Mouse (Mus musculus) yolk sac, embryonic 10.5 days (tissue): Measurements from ENCODE around the gene Stx5a.

Experiments
- DNase-seq: peaks from one replicate; pipeline ENCODE4 v3.0.0-alpha.2; 2017; ENCODE audit warnings: low spot score

The Stx5a gene

DNA sequence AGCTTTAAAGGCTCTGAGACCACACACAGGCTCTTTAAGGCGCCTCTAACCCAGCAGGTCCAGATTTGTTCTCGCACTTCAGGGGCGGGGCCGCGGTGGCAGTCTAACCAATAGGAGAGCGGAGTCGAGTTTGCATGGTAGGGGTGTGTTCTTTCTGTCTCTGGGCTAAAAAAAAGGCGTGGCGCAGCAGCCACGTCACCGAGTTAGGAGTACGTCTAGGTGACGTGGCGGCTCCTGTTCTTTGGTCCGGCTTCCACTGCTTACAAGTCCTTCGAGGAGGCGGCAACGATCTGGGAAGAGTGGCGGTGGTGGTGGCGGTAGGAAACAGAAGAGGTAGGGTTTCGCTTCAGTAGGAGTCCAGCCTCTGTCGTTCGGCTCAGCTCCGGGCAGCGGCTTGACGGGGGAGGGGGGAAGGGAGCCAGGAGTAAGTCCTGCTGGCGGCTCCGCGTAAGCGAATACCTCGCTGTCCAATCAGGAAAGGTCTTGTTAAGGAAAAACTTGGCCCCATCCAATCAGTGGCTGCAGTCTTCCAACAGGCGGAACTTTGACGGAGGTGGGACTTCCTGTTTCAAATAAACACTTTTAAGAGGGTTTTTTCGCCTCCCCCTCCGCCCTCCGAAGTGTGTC lies at the start of gene Stx5a:
Gene Stx5a (plus strand): TSS at position 171 of the 627 bp plus-strand sequence.
- peak; percentile 98 for DNase-seq

DNA sequence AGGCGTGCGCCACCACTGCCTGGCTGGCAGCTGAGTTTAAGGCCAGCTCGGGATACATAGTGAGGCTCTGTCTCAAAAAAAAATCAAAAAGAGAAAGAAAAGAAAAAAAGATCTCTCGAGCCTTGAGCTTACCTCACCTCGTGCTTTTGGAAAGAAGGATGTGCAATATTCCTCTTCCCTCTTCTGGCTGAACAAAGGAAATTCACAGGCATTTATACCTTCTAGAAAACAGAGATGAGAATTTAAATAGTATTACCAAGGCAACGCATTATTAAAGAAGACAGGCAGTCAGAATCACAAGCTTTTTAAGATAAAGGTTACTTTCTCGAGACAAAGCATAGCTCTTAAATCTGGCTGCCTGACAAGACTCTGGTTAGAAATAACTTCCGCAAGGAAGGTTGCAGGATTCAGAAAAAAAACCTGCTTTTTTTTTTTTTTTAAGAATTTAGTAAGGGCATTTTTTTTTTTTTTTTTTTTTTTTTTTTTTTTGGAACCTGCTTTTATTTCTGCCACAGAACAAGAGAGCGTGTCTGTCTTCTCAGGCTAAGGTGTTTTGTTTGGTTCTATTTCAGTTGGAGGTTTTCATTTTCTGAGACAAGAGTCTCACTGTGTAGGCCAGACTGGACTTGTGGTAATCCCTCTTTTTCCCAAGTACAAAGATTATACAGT lies 49.2 kb upstream of the Stx5a start:
- no peak for DNase-seq

DNA sequence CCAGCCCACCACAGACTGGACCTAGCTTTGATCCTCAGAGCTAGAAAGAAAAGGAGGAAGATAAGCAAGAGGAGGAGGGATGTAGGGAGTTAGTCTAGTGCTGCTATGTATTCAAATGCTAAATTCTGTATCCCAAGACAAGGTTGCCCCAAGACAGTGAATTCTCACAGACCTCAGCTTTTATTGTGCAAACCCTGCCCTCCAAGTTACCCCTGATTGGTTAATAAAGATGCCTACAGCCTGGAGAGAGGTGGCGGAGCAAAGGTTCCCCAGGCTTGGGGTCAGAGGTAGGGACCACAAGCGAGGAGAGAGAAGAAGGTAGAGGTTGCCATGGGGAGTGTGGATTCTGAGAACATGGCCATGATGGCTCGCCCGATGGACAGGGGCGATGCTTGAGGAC lies 48.5 kb upstream of the Stx5a start:
- DNase-seq, result no peak

DNA sequence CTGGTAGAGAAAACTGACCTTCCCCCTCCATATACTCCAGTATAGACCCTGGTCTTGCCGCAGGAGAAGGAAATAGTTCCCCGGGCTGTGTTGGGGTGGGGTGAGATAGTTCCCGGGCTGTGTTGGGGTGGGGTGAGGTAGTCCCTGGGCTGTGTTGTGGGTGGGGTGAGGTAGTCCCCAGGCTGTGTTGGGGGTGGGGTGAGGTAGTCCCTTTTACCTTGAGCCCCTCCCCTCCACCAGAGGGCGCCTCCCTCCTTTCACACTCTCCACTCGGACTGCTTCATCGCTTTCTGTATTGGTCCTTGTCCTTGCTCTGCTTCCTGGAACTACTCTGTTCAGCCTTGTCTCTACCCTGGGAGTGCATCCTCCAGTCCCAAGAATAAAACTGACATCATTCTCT lies 45.9 kb upstream of the Stx5a start:
- peak; percentile 47 for DNase-seq

DNA sequence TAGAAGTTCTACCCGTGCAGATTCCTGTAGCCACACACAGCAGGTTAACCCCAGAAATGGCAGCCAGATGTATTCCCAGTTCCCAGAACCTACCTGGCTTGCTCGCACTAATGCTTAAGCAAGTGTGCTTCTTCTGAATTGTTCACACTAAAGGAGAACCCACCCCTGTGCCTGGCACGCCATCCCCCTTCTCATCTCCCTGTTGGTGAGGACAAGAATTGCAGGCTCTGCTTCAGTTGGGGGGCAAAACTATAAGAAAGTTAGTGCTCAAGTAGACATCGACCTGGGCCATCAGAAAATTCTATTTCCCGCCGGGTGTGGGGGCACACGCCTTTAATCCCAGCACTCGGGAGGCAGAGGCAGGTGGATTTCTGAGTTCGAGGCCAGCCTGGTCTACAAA lies 41.6 kb upstream of the Stx5a start:
- no peak for DNase-seq

DNA sequence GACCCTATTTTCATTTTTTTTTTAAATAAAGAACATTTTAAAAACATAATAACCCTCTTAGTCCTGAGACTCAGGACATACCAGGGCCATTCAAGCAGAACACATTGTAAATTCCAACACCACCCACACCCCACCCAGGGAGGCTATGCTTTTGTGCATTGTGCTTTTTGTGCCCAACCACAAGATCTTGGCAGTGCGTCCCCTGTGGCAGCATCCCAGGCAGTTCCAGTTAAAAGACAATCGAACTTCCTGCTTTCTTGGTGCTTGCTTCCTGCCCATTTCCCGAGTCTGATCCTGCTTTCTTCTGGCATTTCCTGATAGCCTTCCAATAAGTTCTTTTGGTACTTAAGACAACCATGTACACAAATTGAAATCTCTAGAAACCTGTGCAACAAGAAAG lies 38.8 kb upstream of the Stx5a start:
- no peak for DNase-seq

DNA sequence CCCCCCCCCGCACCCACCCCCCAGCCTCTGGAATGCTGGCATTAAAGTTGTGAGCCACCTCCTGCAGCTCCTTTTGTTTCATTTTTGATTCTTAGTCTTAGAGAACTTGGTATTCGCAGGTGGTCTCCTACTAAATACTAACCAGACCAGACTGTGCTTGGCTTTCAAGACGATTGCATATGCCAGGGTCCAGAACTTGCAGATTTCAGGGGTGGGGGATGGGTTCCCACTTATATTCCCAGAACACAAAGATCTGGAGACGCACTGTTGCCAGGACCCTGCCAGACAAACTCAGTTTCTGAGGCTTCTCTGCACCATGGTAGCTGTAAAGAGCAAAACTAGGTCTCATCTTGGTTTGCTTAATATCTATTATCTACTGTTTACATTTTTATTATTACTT lies 37.6 kb upstream of the Stx5a start:
- no peak for DNase-seq

DNA sequence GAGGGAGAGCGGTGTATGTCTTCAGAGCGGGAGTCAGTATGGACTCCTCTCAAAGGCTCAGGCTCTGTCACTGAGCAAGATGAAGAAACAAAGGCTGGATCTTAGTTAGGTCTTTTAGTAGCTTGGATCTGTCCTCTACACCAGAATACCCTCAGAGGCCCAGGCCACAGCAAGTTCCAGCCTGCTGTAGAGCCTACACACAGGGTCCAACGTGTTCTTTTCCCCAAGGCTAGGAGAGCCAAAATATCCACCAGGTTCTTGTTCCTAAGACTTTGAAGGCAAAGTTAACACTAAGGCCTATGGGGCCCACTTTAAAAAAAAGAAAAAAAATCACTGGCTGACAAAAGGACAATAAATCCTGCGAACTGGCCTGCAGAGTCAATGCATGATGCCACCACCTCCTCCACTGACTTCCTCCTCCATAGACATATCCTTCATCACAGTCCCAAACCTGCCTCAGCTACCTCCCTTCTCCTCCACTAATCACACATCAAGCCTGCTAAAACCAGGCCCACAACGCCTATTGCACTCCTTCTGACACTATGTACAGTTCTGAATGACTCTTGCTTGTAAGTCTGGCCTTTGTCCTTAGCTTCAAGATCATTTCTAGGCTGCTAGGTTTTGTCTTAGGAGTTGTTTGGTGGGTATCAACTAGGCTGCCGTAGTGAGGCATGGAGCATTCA lies 36.0 kb upstream of the Stx5a start:
- no peak for DNase-seq

DNA sequence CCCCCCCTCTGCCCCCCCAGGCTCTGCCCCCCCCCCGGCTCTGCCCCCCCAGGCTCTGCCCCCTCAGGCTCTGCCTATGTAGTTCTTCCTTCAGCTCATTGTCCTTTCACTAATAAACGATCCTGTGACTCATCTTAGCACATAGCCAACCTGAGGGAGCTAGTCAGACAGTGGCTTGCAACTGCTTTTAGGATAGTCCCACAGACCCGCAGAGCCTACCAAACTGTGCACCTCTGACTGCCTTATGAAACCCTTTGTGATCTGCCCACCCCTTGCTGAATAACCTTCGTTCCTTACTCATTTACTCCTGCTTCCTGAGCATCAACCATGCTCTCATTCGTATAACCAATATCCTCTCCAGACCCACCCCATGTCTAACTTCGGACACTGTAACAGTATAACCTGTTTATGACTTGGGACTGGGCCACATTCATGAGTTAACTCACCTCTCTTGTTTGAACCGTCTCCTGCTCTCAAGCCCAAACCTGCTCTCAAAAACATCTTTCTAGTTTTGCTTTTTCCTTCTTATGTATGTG lies 35.0 kb upstream of the Stx5a start:
- no peak for DNase-seq

DNA sequence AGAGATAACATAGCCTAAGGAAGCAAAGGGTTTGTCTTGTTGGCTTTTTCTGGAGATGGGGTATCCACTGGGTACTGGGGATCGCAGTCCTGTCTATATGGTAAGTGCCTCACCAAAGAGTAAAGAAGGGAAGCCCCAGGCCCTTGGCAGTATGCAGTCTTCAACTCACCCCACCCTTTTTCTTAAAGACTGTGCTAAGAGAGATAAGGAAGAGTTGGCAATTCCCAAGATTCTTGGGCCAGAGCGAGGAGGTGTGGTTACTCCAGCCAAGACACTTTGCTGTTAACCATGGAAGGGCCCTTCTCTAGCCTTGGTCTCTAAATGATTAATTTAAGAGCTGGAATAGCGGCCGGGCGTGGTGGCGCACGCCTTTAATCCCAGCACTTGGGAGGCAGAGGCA lies 34.3 kb upstream of the Stx5a start:
- no peak for DNase-seq

DNA sequence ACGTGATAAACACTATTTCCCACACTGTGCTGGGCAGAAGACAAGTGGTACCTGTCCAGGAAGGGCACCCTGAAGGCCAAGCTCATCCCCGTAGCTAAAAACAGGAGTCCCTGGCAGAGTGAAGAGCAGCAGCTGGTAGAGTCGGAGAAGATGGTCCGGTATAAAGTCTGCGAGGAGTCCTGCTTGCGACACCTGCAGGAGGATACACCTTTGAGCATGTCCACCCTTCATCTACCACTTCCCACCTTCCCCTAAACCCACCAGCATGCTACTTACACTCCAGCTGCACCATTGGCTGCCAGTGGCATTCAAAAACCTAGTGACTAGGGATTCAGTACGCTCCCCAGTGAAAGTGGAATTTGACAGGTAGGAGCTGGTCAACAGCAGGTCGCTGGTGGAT lies 32.3 kb upstream of the Stx5a start:
- DNase-seq, result no peak

DNA sequence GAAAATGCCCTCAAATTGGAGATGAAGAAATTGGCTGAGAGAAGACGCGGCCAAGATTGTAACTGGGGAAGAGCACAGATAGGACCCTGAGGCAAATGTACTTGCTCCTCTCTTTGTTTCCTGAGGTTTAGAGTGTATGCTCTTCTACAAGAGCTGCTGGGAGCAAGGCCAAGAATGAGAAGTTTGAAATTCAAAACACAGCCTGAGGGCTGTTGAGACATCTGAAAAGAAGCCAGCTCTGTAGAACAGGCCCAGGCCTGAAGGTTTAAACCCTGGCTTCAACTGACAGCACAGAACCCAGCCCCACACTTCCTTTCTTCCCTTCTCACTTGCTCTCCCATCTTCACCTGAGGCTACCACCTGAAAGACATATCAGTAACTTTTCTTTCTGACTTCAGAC lies 31.2 kb upstream of the Stx5a start:
- no peak for DNase-seq

DNA sequence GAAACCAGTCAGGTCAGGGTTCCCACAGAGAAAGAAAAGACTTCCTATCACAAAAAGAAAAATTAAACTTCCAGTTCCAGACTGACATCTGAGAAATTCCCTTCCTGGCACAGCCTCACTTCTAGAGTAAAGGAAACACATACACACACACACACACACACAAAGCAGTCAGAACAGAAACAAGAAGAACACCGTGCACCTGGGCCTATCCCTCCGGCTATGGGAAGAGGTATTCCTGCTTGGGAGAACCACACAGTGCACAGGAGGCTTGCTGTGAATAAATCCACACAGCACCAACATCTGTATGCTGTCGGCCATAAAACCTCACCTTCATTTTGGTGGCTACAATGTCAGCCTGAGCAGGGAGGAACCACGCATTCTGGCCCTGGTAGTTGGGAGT lies 29.7 kb upstream of the Stx5a start:
- DNase-seq, result no peak

DNA sequence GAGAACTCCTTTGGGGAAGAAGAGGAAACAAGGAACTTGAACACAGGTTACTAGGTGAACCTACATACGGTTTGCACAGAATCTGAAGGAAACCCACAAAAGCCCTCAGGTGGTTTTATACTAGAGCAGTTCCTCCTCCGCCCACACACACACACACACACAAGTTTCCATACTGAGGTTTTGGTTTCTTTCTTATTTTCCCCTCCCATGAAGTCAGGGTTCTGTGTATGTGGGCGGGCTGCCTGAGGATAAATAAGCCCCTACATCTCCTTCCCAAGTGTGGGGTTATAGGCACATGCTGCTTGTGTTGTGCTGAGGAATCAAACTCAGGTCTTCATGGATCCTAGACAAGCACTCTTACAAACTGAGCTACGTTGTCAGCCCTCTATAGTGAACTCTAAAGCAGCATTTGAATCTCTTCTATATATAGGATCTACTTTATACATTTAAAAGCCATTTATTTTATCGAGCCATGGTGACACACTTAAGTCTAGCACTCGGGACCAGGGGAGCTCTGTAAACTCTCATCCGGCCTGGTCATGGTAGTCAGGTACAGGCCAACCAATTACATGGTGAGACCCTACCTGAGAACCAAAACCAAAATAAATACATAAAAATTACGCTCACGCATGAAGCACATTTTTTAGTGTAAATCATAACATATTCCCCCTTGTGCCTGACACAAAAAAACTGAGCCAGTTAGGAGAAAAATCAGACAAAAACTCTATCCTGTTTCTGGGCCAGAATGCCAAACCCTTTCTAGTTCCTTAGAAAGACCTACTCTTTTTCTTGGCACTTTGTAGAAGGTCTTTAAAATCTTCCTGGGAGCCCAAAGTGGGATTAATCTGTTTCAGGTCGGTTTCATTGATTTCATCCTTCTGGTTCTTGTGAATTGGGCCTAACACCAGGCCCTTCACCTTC lies 29.0 kb upstream of the Stx5a start:
- DNase-seq, result no peak

DNA sequence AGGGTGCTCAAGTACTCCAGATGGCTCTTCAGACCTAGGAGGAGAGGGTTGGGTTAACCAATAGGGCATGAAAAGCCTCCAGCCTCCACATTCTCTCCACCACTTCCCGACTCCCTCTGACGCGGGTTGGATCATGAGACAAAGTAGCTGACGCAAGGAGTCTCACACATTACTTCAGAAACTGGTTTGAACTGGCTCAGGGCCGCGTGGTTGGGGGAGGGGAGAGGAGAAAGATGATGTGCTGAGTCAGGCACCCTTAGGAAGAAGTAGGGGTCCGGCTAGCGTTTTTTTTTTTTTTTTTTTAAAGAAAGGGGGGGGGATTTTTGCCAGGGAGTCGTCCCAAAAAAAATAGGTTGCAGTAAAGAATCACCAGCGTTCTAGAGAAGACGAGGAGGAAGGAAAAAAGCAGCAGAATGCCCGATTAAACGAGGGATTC lies 28.3 kb upstream of the Stx5a start:
- DNase-seq, result peak; percentile 92

DNA sequence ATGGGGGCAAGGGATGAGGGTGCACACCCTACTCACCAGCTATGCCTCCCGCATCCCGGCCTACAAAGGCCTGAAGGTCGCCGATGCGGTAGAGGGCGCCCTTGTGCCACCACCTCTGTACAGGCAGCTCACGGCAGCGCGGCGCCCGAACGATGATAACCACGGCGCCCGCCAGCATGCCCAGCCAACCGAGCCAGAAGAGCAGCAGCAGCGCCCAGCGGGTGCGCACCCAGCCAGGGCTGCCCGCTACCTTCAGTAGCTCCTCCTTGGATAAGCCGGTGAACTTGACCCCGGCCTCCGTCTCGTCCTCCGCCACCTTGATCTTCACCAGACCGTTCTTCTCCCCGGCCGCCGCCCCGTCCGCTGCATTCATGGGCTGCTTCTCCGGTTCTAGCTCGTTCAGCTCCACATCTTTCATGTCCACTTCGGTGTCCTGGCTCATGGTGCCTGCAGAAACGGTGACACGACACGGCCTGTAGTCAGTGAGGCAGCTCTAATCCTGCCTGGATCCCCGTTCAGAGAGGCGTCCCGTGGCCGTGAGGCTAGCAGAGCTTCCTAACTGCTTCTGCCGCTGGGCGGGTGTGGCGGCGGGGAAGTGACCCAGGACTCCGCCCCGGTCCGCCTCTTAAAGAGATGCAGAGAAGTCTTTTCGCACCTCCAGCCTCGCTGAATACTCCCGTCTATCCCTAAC lies 27.8 kb upstream of the Stx5a start:
- peak; percentile 91 for DNase-seq

DNA sequence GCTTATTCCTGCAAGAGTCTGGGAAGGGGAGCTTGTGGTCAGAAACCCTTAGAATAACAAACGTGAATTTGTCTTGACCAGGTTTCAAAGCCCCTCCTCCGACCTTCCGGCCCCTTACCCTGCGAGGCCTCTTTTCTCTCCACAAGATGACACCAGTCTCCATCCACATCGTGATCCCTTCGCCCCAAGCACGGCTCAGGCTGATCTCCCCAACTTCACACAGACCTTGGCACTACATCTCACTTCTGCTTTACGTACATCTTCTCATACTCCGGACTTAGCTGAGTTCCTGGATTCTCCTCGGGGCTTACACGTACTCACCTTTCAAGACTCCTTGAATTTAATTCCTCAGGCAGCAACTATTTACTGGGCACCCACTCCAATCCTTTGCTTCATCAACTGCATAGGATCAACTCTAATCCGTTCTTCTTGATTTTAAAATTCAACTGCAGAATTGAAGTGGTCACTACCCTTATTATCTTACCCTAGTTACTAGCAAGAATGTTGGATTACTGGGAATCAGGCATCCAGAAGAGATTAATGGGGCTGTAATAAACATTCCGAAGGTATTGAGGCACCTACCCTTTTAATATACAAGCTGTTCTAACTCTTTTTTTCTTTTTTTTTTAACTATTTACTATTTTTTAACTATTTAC lies 27.1 kb upstream of the Stx5a start:
- no peak for DNase-seq

DNA sequence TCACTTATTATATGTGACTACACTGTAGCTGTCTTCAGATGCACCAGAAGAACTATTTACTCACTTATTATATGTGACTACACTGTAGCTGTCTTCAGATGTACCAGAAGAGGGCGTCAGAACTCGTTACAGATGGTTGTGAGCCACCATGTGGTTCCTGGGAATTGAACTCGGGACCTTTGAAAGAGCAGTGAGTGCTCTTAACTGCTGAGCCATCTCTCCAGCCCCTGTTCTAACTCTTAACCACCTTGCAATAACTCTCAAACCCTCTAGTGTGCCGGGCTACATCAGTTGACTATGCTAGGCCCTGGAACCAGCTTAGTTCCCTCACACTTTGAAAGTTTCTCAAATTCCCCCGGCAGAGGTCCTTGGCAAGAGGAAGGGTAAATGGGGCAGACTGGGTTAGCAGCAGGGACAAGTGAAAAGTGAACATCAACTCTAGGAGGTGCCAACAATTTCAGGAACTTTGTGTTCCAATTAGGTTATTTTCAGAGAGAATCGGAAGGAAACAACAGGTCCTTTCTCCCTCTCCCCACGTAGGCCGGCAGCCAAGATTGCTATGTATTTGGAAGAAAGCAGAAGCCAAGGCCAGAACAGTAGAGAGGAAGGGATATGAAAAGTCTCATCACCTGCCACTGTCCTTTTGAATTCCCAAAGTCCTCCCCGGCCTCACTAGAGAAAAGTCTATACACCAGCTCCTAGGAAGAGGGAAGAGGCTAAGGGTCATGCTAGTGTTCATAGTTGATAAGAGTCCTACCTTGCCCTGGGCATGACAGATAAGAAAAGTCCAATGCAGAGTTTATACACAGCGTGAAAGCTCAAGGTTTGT lies 26.3 kb upstream of the Stx5a start:
- DNase-seq, result peak; percentile 64

DNA sequence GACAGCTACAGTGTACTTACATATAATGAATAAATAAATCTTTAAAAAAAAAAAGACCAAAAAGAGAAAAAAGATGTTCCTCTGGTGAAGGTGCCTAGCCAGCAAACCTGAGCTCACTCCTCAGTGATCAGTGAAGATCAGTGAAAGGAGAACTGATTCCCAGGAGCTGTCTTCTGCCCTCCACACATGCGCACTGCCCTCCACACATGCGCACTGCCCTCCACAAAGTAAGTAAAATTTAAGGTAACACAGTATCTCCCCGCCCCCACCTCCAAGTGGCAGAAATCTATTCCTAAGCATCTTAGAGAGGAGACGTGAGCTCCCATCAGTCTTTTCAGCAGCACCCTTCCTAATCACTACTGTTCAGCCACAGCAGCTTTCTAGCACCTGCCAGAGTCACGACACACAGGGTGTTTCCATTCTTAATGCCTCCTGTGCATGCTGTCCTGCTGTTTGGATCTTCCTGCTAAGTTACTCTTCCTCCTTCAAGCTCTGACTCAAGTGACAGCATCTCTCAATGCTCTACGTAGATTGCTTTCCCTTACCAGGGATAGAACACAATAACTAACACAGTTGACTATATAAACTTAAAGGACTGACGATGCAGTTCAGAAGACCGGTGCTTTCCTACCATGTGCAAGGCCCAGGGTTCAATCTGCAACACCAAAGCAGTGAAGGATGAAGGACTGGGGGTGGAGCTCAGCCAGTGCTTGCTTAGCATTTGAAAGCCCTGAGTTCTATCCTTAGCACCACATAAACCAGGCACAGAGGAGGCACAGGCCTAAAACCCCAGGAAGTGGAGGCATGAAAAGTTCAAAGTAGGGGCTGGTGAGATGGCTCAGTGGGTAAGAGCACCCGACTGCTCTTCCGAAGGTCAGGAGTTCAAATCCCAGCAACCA lies 25.1 kb upstream of the Stx5a start:
- no peak for DNase-seq
